Mouse (Mus musculus) lung, postnatal 36 days (tissue): ENCODE measurements around the gene Rbm48.

Experiments
- DNase-seq: peaks from one replicate; pipeline ENCODE4 v3.0.0; 2022; ENCODE audit warnings: mixed read lengths

Gene Rbm48

GRCm38 (mm10) chr5:3544480-3544769 lies 52.0 kb downstream of the Rbm48 start:
- DNase-seq, result no peak

- peak; percentile 96 for DNase-seq
These were observed 52.5 kb downstream of the Rbm48 start, which contains the start of gene Fam133b for GRCm38 (mm10) chr5:3543629-3544479. Gene Fam133b (plus strand): TSS chr5:3543833.

- no peak for DNase-seq
These were observed 54.5 kb downstream of the Rbm48 start for GRCm38 (mm10) chr5:3541871-3542270.

GRCm38 (mm10) chr5:3538505-3539472 lies 57.6 kb downstream of the Rbm48 start:
- DNase-seq, result no peak

GRCm38 (mm10) chr5:3536592-3537212 lies 59.7 kb downstream of the Rbm48 start:
- no peak for DNase-seq
